Mouse (Mus musculus): ENCODE results near the gene Gm44511.

DNA sequence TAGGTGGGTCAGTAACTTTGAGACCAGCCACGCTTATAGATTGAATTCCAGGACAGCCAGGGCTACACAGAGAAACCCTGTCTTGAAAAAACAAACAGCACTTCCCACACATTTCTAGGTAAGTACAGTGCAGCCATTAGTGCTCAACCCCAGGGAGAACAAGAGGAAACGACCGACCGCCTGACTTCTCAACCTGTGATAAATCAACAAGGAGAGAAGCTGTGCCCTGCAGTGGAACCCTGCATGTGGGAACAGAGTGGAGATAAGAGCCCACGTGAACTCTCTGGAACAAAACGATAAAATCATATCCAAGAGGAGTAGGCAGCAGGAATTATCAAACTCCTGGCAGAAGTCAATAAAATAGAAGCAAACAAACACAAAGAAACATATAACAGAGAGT is 32.4 kb downstream of the Gm44511 start:
- TF ChIP-seq ZNF384 (IDR thresholded peaks at IDR 0.05; ENCODE audit: low read depth, low read length) = no peak
- no peak for TF ChIP-seq MAFK (IDR thresholded peaks at IDR 0.05; ENCODE audit: insufficient read depth, low read depth, low read length)
